Mouse (Mus musculus) gonadal fat pad, adult 2 months (tissue): ENCODE data around the gene Dnase1l3. TPM values are rescaled to one million over a fixed set of nuclear protein-coding genes. Genes with fewer than 3 reads are reported as not detected.

Experiments
- DNase-seq: peaks from one replicate; pipeline ENCODE4 v3.0.0-alpha.2; 2012; ENCODE audit warnings: low read depth
- polyA plus RNA-seq: library from polyadenylated mRNA; depleted of rRNA; stranded (reverse); fragments of >200 nt; gene quantifications from 2 replicates; pipeline ENCODE4 v1.2.3, GENCODE M21; 2012; rRNA removed

Gene Dnase1l3
- polyA plus RNA-seq, 1 experiment, result 1.4 TPM

- no peak for DNase-seq
Observed at GRCm38 (mm10) chr14:7934166-7934565, 60.2 kb downstream of the Dnase1l3 start.

GRCm38 (mm10) chr14:7932151-7932550 is 62.2 kb downstream of the Dnase1l3 start:
- DNase-seq, result no peak

DNA sequence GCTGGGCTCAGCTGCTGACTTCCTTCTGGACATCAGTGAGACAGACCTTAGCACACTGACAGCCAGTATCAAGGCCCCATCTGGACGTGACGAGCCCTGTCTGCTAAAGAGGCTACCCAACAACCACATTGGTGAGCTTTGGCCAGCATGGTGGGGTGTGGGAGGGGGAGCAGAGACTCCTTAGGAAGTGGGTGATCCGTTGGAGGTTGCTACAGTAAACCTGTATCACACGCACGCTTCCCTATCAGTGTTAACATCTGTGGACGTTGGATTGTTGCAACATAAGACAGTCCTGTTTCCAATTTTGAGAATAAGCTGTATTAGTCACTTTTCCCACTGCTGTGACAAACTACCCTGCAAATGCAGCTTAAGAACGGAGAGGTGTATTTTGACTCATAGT is 65.3 kb downstream of the Dnase1l3 start:
- DNase-seq, result no peak

- no peak for DNase-seq
Observed at GRCm38 (mm10) chr14:7928362-7928761, 66.0 kb downstream of the Dnase1l3 start.

GRCm38 (mm10) chr14:7923635-7924034 is 70.7 kb downstream of the Dnase1l3 start:
- no peak for DNase-seq

- DNase-seq, result no peak
Observed at GRCm38 (mm10) chr14:7921459-7921858, 72.9 kb downstream of the Dnase1l3 start.

DNA sequence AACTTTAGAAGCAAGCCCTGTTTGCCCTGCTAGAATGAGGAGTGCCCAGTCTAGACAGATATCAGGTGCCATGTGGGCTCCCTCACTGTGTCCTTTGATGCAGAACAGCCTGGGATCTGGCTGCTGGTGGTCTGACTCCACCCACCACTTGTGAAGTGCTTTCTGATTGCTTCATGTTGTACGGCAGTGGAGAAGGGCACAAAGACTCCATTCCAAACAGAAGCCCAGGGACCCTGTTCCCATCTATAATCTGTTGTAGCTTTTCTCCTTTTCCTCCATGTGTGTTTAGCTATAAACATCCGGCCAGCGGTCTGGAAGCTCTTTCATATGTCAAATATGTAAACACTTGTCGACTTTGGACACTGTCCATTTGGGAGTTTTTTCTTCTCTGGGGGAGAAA is 74.5 kb downstream of the Dnase1l3 start:
- DNase-seq, result no peak

DNA sequence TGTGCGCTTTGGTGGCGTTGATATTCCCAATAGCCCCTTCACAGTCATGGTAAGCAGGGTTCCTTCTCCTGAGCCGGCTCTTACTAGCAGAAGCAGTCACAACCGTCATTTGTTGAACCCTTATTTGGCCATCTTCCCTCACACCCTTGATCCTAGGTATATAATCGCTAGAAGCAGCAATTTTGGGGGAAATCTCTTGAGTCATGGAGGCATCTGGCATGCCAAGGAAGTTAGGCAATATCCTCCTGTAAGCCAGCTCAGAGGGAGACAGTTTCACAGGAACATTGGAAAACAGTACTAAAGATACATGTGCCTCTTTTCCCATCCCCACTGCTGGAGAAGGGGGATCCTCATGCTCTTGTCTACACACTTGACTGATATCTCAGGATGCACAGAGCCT is 75.1 kb downstream of the Dnase1l3 start:
- DNase-seq, result no peak

DNA sequence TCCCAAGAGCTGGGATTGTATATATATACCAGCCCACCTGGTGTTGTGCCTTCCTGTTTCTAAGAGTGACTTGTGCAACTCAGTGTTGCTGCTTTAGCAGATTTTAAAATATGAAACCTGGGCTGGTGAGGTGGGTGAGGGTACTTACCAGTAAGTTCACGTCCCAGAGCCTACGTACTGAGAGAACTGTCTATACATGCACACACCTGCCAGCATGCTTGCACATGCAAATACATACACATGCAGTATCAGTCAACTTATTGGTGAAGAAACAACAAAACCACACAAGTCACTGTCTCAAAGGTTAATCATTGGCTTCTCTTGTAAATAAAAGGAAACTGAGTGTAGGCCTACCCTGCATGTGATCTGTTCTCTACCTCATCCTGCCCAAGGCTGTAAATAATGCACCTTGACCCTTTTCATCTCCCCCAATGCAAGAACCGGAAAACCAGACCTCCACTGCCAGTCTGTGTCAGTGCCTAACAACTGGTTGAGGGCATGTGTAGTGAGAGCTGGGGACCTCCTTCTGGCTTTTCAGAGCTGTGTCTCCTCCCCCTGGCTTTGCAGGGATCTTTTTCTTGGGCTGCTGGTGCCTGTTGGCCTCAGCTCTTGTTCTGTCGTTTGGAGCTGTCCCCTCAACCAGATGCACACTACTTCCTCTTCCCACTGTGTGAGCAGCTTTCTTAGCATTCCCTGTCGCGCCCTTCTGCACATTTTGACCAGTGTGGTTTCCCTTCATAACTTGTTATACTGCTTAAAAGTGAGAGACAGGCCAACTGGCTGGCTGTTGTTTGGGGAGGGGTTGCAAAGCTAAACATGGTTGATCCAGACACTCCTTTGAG is 76.0 kb downstream of the Dnase1l3 start:
- DNase-seq, result no peak

Other genes with a start within 250 kb of the Dnase1l3 start
- 0.51 TPM in 1 of 2 replicates, not detected in the other for gene Gm26661, start 203.0 kb downstream of the Dnase1l3 start, polyA plus RNA-seq
- gene Flnb, start 176.6 kb downstream of the Dnase1l3 start, polyA plus RNA-seq, result 37.8 and 37.9 TPM in 2 replicates
- not detected in 2 replicates for gene Gm45521, start 37.3 kb downstream of the Dnase1l3 start, polyA plus RNA-seq
- 15.3 and 17.2 TPM in 2 replicates for gene Abhd6, start 8.3 kb upstream of the Dnase1l3 start, polyA plus RNA-seq
- gene Rpp14, start 85.8 kb upstream of the Dnase1l3 start, polyA plus RNA-seq, result 7.9 and 9.3 TPM in 2 replicates
- gene Pxk, start 103.6 kb upstream of the Dnase1l3 start, polyA plus RNA-seq, result 23.3 and 24.0 TPM in 2 replicates
- gene Pdhb, start 178.5 kb upstream of the Dnase1l3 start, polyA plus RNA-seq, result 81.0 and 109 TPM in 2 replicates
- gene Kctd6, start 219.6 kb upstream of the Dnase1l3 start, polyA plus RNA-seq, result 9.7 and 13.3 TPM in 2 replicates